Mouse (Mus musculus): ENCODE results near the gene Serinc5.

Gene Serinc5

DNA sequence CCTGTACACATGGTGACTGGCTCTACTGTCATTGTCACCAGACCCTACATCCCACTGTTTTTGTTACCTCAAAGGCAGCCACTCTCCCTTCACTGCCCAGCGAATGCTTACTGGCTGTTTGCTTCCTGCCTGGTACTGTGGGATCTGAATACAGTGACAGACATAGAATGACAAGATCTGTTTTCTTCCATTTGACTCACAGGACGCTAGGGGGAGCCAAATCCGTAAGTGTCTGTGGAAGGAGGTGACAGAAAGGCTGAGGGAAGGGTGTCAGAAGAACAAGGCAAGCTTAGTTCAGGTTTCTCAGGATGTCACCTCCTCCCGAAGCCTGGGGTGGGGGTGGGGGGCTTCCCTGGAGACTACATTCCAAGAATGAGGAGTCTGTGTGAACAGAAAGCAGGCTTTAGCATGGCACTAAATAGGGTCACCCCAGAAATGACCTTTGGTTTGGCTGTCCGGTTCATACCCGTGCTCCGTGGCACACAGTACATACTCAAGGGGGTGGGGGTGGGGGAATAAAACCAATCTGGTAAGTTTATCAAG lies 140.2 kb downstream of the Serinc5 start:
- peak; percentile 56 to 57 for DNase-seq

DNA sequence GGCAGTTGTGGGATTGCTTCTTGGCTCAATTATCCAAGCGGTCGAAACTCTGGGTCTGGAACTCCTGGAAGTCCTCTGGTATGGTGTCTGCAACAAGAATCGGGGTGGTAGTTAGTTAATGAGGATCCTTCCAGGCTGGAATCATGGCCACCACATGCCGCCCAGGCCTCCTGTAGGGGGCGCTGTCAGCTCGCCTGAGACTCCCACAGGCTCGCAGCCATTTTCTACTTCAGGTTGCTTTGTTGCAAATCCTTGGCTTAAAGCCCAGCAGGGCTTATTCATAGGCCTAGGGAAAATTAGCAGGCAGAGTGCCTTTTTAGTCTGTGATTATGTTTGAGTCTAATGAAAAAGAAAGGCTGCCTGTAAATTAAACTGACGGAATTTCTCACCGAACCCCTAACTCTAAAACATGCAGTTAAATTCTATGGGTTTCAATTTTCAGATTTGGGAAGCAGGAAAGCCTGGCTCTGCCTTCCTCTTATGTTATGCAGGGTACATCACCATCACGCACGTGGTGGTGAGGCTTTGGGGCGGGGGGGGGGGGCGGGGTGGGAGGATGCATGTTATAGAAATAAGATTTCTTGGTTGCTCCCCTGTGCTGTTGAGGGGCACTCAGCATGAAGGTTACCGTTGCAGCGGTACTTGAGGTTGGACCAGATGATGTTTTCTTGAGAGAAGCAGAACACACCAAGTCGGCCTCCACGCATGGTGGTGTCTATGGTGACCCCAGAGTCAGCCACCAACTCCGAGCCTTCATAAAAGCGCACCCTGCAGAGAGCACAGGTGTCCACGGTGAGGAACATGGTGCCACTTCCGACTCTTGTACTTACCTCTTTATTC lies 141.1 kb downstream of the Serinc5 start:
- DNase-seq: no peak

DNA sequence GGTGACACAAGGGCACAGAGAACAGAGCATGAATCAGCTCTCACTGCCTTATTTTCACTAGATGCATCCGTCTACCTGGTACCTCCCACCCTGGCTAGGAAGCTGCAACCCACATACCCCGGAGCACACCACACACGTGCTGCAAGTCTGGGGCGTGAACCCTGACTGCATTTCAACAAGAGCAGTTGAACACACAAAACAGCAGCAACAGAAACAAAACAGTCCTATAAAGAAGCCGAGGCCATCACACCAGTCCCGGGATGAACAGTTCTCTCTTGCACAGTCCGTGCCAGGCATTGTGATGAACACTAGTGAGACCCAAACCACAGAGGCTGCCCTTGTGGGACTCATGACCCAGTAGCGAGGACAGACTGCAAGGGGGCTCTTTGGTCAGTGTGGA lies 142.8 kb downstream of the Serinc5 start:
- no peak for DNase-seq

DNA sequence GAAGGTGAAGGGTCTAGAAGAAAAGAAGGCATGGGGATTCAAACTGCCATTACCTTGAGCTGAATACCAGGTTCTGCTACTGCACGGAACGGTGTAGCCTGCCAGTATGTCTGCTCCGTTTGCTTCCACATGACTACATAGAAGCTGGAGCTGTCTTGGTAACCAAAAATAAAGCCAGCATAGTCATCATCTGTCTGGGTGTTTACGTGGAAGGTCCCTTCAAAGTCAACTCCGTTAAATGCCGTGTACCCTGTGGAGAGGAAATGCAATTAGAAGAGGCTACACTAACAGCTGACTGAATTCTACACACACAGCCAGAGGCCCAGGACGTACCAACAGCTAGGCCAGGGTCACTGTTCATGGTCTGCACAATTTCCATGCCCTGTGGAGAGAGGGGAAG lies 144.1 kb downstream of the Serinc5 start:
- no peak for DNase-seq

DNA sequence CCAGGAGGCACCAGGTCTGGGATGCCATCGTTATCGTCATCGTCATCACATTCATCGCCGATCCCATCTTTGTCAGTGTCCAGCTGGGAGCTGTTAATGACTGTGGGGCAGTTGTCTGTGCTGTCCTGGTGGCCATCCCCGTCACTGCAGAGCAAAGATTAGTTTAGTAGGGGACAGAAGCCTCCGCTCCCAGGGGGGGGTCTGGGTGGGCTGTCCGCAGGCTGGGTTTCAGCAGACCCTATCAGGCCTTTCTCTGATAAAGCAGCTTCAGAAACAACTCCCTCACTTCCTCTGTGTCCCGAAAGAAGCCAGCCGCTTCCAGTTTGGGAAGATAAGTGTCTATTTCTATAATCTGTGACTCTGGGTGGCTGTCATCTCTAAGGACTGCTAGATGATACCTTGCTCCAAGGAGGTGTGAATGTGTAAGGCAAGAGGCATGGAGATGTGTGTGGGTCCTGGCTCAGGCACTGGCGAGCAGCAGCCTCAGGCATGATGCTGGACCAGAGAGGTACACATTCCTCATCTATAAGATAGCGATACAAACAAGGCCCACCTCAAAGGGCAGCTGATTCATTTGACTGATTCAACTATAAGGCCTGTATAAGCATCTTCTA lies 147.2 kb downstream of the Serinc5 start:
- no peak for DNase-seq

DNA sequence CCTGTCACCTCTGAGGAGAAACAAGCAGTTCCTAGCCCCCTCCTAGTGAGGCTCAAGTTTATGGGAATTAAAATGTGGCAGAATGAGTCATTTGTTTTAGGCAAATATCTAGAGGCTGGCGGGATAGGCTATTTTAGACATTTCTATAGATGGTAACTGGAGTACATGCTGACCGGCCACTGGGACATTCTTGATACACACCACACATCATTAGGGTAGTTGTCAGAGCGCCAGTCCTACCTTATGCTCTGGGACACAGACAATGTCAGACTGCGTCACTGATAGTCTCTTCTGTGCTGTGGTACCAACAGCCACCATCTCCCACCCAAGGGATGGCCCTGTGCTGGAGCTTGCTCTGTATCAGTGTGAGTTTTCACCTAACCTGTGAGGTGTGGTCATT lies 148.2 kb downstream of the Serinc5 start:
- no peak for DNase-seq

DNA sequence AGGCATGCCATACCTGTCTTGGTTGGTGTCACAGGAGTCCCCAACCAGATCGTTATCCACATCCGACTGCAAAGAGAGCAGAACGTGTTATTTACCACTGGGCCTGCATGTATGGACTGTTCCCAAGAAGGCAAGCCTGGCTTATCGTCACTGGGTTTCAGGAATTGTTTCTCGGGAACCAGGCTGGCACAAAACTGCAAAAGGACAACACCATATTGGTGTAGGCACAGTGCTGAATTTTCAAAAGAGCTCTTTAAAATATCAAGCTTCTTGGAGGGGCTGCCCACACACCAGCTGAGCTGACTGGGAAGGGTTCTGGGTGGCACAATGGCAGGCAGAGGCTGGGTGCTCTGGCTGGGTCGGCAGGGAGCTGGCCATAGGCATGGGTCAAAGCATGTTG lies 149.6 kb downstream of the Serinc5 start:
- no peak for DNase-seq
